ENCODE assay signal across 25 mouse cellular contexts in genomic region chr3:96846985-96847384, GRCm38 (mm10). TPM values are rescaled to one million over a fixed set of nuclear protein-coding genes. Genes with fewer than 3 reads are reported as not detected.
DNase-seq lines count a peak whose midpoint lies in the region; ATAC-seq and TF ChIP-seq lines count a peak whose summit lies in the region.
"Had no signal": no experiment of that assay in that cellular context is flagged by ENCODE, and none has a peak within 500 bp of the region (broad histone marks: within the 10 kb centered on the region; RNA-seq: fewer than 3 reads in every experiment).

No protein-coding gene starts in this region.

- H3K9ac ChIP-seq in heart, embryonic 16.5 days (ENCODE audit: low read length), result no peak overlapping the region
- H3K9ac ChIP-seq: forebrain, embryonic 15.5 days; lung, embryonic 14.5 days; midbrain, embryonic 12.5 days had no signal

- no peak for TF ChIP-seq CTCF in thymus, adult 2 months (IDR thresholded peaks at IDR 0.05; ENCODE audit: borderline replicate concordance, control insufficient read depth, extremely low read depth, insufficient read depth, low read length, poor library complexity)

- peak overlapping the region; percentile 39; the same call in 1 of the 2 replicates for H3K27ac ChIP-seq in heart, embryonic 16.5 days (ENCODE audit: low read length)
- no peak overlapping the region for H3K27ac ChIP-seq in thymus, adult 2 months (ENCODE audit: control insufficient read depth, insufficient read depth, low read length)
- H3K27ac ChIP-seq: embryonic facial prominence, embryonic 10.5 days; forebrain, embryonic 15.5 days; midbrain, embryonic 12.5 days had no signal

- H3K4me3 ChIP-seq in heart, embryonic 16.5 days (ENCODE audit: low read length), result no peak overlapping the region
- H3K4me3 ChIP-seq in thymus, adult 2 months (ENCODE audit: control insufficient read depth, insufficient read depth, low read length), result no peak overlapping the region
- H3K4me3 ChIP-seq: embryonic facial prominence, embryonic 10.5 days; erythroblast, embryonic 14.5 days; forebrain, embryonic 15.5 days; midbrain, embryonic 12.5 days had no signal

- H3K4me1 ChIP-seq in heart, embryonic 16.5 days (ENCODE audit: control insufficient read depth, insufficient read depth, low read length), result no peaks in the 10 kb centered on the region; the same call in 1 of the 2 replicates
- peaks cover 20% of the 10 kb centered on the region for H3K4me1 ChIP-seq in thymus, adult 2 months (replicated peaks; ENCODE audit: control insufficient read depth, insufficient read depth, low read length)
- H3K4me1 ChIP-seq: forebrain, embryonic 15.5 days; midbrain, embryonic 12.5 days had no signal

- 81% methylated on average over 12 of the region's 12 CpGs for WGBS in heart, embryonic 16.5 days
- WGBS in thymus, adult 2 months, result 14% methylated on average over 12 of the region's 12 CpGs

- H3K27me3 ChIP-seq in heart, embryonic 16.5 days (ENCODE audit: control insufficient read depth, insufficient read depth, low read length), result no peaks in the 10 kb centered on the region
- no peaks in the 10 kb centered on the region for H3K27me3 ChIP-seq in thymus, adult 2 months (ENCODE audit: control insufficient read depth, insufficient read depth, low read length)
- H3K27me3 ChIP-seq: forebrain, embryonic 15.5 days; midbrain, embryonic 12.5 days had no signal

- no peaks in the 10 kb centered on the region for H3K36me3 ChIP-seq in heart, embryonic 16.5 days (ENCODE audit: control insufficient read depth, insufficient read depth)
- no peaks in the 10 kb centered on the region for H3K36me3 ChIP-seq in thymus, adult 2 months (ENCODE audit: control insufficient read depth, insufficient read depth, low read length)
- H3K36me3 ChIP-seq: embryonic facial prominence, embryonic 10.5 days; forebrain, embryonic 15.5 days; midbrain, embryonic 12.5 days had no signal

- H3K4me2 ChIP-seq in heart, embryonic 16.5 days (ENCODE audit: low read depth, low read length), result no peak overlapping the region
- H3K4me2 ChIP-seq: forebrain, embryonic 15.5 days; liver, embryonic 11.5 days; lung, embryonic 14.5 days; midbrain, embryonic 12.5 days had no signal

- no peak for DNase-seq in heart, adult 8-10 months (ENCODE audit: low spot score)
- DNase-seq in thymus, adult 2 months, result peak; percentile 13
- DNase-seq in thymus, adult 18-20 months, result no peak
- no peak for DNase-seq in adrenal gland, adult 2 months
- no peak for DNase-seq in adrenal gland, postnatal 25 days
- no peak for DNase-seq in cerebellum, adult 18-20 months
- DNase-seq: B cell, adult 2 months; cerebellum, postnatal 36 days; heart, adult 18-20 months; kidney, postnatal 14 days; lung, embryonic 14.5 days; retina, postnatal 1 day had no signal

- TF ChIP-seq POLR2A in thymus, adult 2 months (IDR thresholded peaks at IDR 0.05; ENCODE audit: control insufficient read depth, extremely low read depth, insufficient read depth, low read length, poor library complexity), result no peak

- ATAC-seq in heart, embryonic 16.5 days (replicated peaks; ENCODE audit: extremely low read depth, insufficient read depth, low FRiP score), result no peak
- ATAC-seq in megakaryocyte, adult 5-6 weeks (ENCODE audit: poor library complexity, severe bottlenecking), result peak; percentile 40; the same call in 1 of the 2 replicates
- ATAC-seq: forebrain, embryonic 15.5 days had no signal

- no peaks in the 10 kb centered on the region for H3K9me3 ChIP-seq in heart, embryonic 16.5 days (replicated peaks; ENCODE audit: control insufficient read depth, low read length)
- H3K9me3 ChIP-seq: embryonic facial prominence, embryonic 10.5 days; forebrain, embryonic 15.5 days; midbrain, embryonic 12.5 days had no signal

RNA-seq across cellular contexts. Expression of gene Cd160, which starts 17.8 kb away (rescaled TPM):
- 2.3 and 5.5 TPM in 2 replicates for polyA plus RNA-seq in heart, embryonic 16.5 days (2015; fragmentation: Nextera tagmentation; extraction: Ambion mirVana)
- not detected for total RNA-seq in heart, adult 8-10 months (2022)
- 2.7 and 2.8 TPM in 2 replicates for polyA plus RNA-seq in thymus, adult 2 months (2012; rRNA removed)
- total RNA-seq in megakaryocyte, adult 5-6 weeks (2015), result 1.5 and 4.2 TPM in 2 replicates
- 0.57 and 2.6 TPM in 2 replicates for total RNA-seq in megakaryocyte, adult 5-6 weeks (2017)
- total RNA-seq in adrenal gland, adult 2 months (2021), result not detected
- polyA plus RNA-seq in adrenal gland, adult 2 months (2012; rRNA removed), result 0.18 TPM in 1 of 2 replicates, not detected in the other
- not detected in 2 replicates for total RNA-seq in adrenal gland, postnatal 25 days (2021)
- total RNA-seq: gastrocnemius, adult 18-20 months; heart, adult 18-20 months; layer of hippocampus, postnatal 10 days; left cerebral cortex, postnatal 36 days had no signal
- polyA plus RNA-seq: erythroblast, embryonic 14.5 days; heart, postnatal 0 days had no signal

RNA-seq across cellular contexts. Expression of gene Pdzk1, which starts 17.9 kb away (rescaled TPM):
- 0.98 TPM in 1 of 2 replicates, not detected in the other for polyA plus RNA-seq in heart, embryonic 16.5 days (2015; fragmentation: Nextera tagmentation; extraction: Ambion mirVana)
- total RNA-seq in heart, adult 8-10 months (2022), result not detected
- polyA plus RNA-seq in thymus, adult 2 months (2012; rRNA removed), result 0.49 and 0.60 TPM in 2 replicates
- total RNA-seq in megakaryocyte, adult 5-6 weeks (2015), result 0.07 and 0.25 TPM in 2 replicates
- not detected in 2 replicates for total RNA-seq in megakaryocyte, adult 5-6 weeks (2017)
- total RNA-seq in adrenal gland, adult 2 months (2021), result under 1 TPM; 0.26 to 0.35 TPM
- not detected in 2 replicates for polyA plus RNA-seq in adrenal gland, adult 2 months (2012; rRNA removed)
- total RNA-seq in adrenal gland, postnatal 25 days (2021), result 1.00 TPM in 1 of 2 replicates, not detected in the other
- total RNA-seq: heart, adult 18-20 months had no signal
- polyA plus RNA-seq: erythroblast, embryonic 14.5 days; hindbrain, embryonic 11.5 days; midbrain, embryonic 12.5 days had no signal

RNA-seq across cellular contexts. Expression of gene Gja5, which starts 57.5 kb away (rescaled TPM):
- 86.3 and 99.3 TPM in 2 replicates for polyA plus RNA-seq in heart, embryonic 16.5 days (2015; fragmentation: Nextera tagmentation; extraction: Ambion mirVana)
- total RNA-seq in heart, adult 8-10 months (2022), result 10 to 100 TPM; 16.6 to 20.9 (median 17.2) TPM
- 1.2 and 2.1 TPM in 2 replicates for polyA plus RNA-seq in thymus, adult 2 months (2012; rRNA removed)
- not detected in 2 replicates for total RNA-seq in megakaryocyte, adult 5-6 weeks (2015)
- total RNA-seq in megakaryocyte, adult 5-6 weeks (2017), result 0.08 TPM in 1 of 2 replicates, not detected in the other
- 1 to 10 TPM; 1.7 to 2.1 TPM for total RNA-seq in adrenal gland, adult 2 months (2021)
- polyA plus RNA-seq in adrenal gland, adult 2 months (2012; rRNA removed), result 1.4 and 1.6 TPM in 2 replicates
- total RNA-seq in adrenal gland, postnatal 25 days (2021), result 1.2 TPM in 2 replicates
- total RNA-seq: neutrophil, adult 5-6 weeks had no signal
- polyA plus RNA-seq: erythroblast, embryonic 14.5 days had no signal

RNA-seq across cellular contexts. Expression of gene Gpr89, which starts 58.2 kb away (rescaled TPM):
- 26.1 and 28.4 TPM in 2 replicates for polyA plus RNA-seq in heart, embryonic 16.5 days (2015; fragmentation: Nextera tagmentation; extraction: Ambion mirVana)
- 10 to 100 TPM; 21.3 to 24.7 (median 23.3) TPM for total RNA-seq in heart, adult 8-10 months (2022)
- polyA plus RNA-seq in thymus, adult 2 months (2012; rRNA removed), result 17.3 and 19.5 TPM in 2 replicates
- 6.8 and 8.3 TPM in 2 replicates for total RNA-seq in megakaryocyte, adult 5-6 weeks (2015)
- total RNA-seq in megakaryocyte, adult 5-6 weeks (2017), result 8.4 and 21.0 TPM in 2 replicates
- 10 to 100 TPM; 27.9 to 34.4 TPM for total RNA-seq in adrenal gland, adult 2 months (2021)
- polyA plus RNA-seq in adrenal gland, adult 2 months (2012; rRNA removed), result 8.6 and 10.7 TPM in 2 replicates
- total RNA-seq in adrenal gland, postnatal 25 days (2021), result 25.6 and 35.8 TPM in 2 replicates
